In the genomic region with DNA sequence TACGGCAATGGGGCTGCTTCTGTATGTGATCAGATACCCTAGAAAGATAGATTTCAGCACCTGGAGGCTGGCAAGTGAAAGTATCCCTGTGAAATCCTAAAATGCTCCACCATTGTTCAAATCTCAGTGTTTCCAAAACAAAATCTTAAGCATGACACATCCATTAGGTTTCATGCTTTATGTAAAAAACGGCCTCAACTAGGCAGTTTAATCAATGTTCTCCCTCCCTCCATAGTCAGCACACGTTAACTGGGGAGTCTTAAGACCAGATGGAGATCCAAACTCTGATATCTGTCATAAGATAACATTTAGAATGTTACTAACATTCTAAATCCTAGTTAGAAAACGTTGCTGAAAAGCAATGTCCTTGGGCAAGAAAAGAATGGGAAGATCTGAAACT, we compare ENCODE assay signal across 9 mouse cellular contexts. TPM values are rescaled to one million over a fixed set of nuclear protein-coding genes. Genes with fewer than 3 reads are reported as not detected.
DNase-seq lines count a peak whose midpoint lies in the region; ATAC-seq and TF ChIP-seq lines count a peak whose summit lies in the region.
"Had no signal": no experiment of that assay in that cellular context is flagged by ENCODE, and none has a peak within 500 bp of the region (broad histone marks: within the 10 kb centered on the region; RNA-seq: fewer than 3 reads in every experiment).

No protein-coding gene starts in this region.

- peaks cover 38% of the 10 kb centered on the region for H3K4me1 ChIP-seq in heart, embryonic 13.5 days
- peaks cover 3 to 8% of the 10 kb centered on the region in 2 experiments for H3K4me1 ChIP-seq in ES-E14 (ENCODE audit: control insufficient read depth in 2 of 2, insufficient read depth in 2 of 2, low read length in 2 of 2, poor library complexity in 1 of 2)
- H3K4me1 ChIP-seq in forebrain, embryonic 16.5 days (replicated peaks; ENCODE audit: control insufficient read depth, insufficient read depth, low read length): peaks cover 27% of the 10 kb centered on the region

- no peak for ATAC-seq in heart, embryonic 13.5 days (ENCODE audit: extremely low read depth, insufficient number of reproducible peaks, low FRiP score, low TSS enrichment)
- ATAC-seq in forebrain, embryonic 16.5 days: no peak

- WGBS in heart, embryonic 13.5 days: 12% methylated on average over 4 of the region's 4 CpGs
- 10% methylated on average over 4 of the region's 4 CpGs for WGBS in forebrain, embryonic 16.5 days
- 16% methylated on average over 4 of the region's 4 CpGs for WGBS in macrophage (ENCODE audit: missing documents)

- H3K9ac ChIP-seq in heart, embryonic 13.5 days: peak overlapping the region; percentile 99
- H3K9ac ChIP-seq in ES-E14 (ENCODE audit: insufficient read depth, low read depth, low read length, poor library complexity, severe bottlenecking): no peak overlapping the region; the same call in 1 of the 2 replicates
- peak overlapping the region; percentile 99 for H3K9ac ChIP-seq in forebrain, embryonic 16.5 days (replicated peaks; ENCODE audit: low read depth, low read length)

- no peak for DNase-seq in heart, postnatal 4 days
- no peak for DNase-seq in ES-E14 (ENCODE audit: low read depth, low spot score)
- DNase-seq in cerebellum, postnatal 14 days: no peak
- no peak for DNase-seq in cerebellum, adult 18-20 months
- DNase-seq in thymus, postnatal 10 days (ENCODE audit: low spot score in 2 of 2): no peak
- DNase-seq: gastrocnemius, postnatal 10 days had no signal

- H3K4me3 ChIP-seq in heart, embryonic 13.5 days: peak overlapping the region; percentile 98
- H3K4me3 ChIP-seq in ES-E14 (ENCODE audit: insufficient read depth in 1 of 2, low read depth in 1 of 2, low read length in 2 of 2, poor library complexity in 1 of 2, severe bottlenecking in 1 of 2) (peak overlapping the region; percentile 72 to 83), macrophage (ENCODE audit: inconsistent target) (peak overlapping the region; percentile 43)
- H3K4me3 ChIP-seq in forebrain, embryonic 16.5 days (replicated peaks; ENCODE audit: low read length): peak overlapping the region; percentile 97

- no peaks in the 10 kb centered on the region for H3K9me3 ChIP-seq in heart, embryonic 13.5 days
- no peaks in the 10 kb centered on the region for H3K9me3 ChIP-seq in ES-E14 (ENCODE audit: control insufficient read depth, insufficient read depth, low read depth, low read length)
- no peaks in the 10 kb centered on the region for H3K9me3 ChIP-seq in forebrain, embryonic 16.5 days (ENCODE audit: control insufficient read depth, low read length)

- peak overlapping the region; percentile 88 for H3K4me2 ChIP-seq in heart, embryonic 13.5 days
- peak overlapping the region; percentile 92 for H3K4me2 ChIP-seq in forebrain, embryonic 16.5 days (ENCODE audit: low read length)

- H3K27me3 ChIP-seq in heart, embryonic 13.5 days (replicated peaks): no peaks in the 10 kb centered on the region
- no peaks in the 10 kb centered on the region for H3K27me3 ChIP-seq in forebrain, embryonic 16.5 days (replicated peaks; ENCODE audit: control insufficient read depth, insufficient read depth, low read length)

- H3K79me2 ChIP-seq in macrophage (ENCODE audit: inconsistent target): peaks cover 62% of the 10 kb centered on the region

- in situ Hi-C loops in ES-E14 (cut with MboI; ENCODE audit: low sequenced_read_pairs in 2 of 2, unreplicated experiment in 2 of 2): no loop called here

- H3K27ac ChIP-seq in heart, embryonic 13.5 days (replicated peaks): peak overlapping the region; percentile 99
- H3K27ac ChIP-seq in ES-E14 (ENCODE audit: insufficient read depth, low read depth, low read length, poor library complexity, severe bottlenecking): peak overlapping the region; percentile 97; the same call in 1 of the 2 replicates
- peak overlapping the region; percentile 99 for H3K27ac ChIP-seq in forebrain, embryonic 16.5 days (ENCODE audit: low read length)
- H3K27ac ChIP-seq in macrophage: peak overlapping the region; percentile 35

- H3K36me3 ChIP-seq in heart, embryonic 13.5 days: peaks cover 22% of the 10 kb centered on the region
- H3K36me3 ChIP-seq in ES-E14 (ENCODE audit: control insufficient read depth, insufficient read depth, low read length, poor library complexity, severe bottlenecking) (peaks cover 2% of the 10 kb centered on the region; the same call in 1 of the 2 replicates), macrophage (ENCODE audit: inconsistent target) (no peaks in the 10 kb centered on the region)
- H3K36me3 ChIP-seq in forebrain, embryonic 16.5 days (ENCODE audit: control insufficient read depth, insufficient read depth): no peaks in the 10 kb centered on the region

TF ChIP-seq in ES-E14, 5 proteins besides CTCF, POLR2A, EP300 and RAD21:
- TF ChIP-seq HCFC1 (IDR thresholded peaks at IDR 0.05; ENCODE audit: borderline replicate concordance, insufficient read depth, low read length): no peak
- TF ChIP-seq CHD2 (IDR thresholded peaks at IDR 0.05; ENCODE audit: low read depth, low read length): no peak
- no peak for TF ChIP-seq ZC3H11A (IDR thresholded peaks at IDR 0.05; ENCODE audit: borderline replicate concordance, low read depth, low read length)
- TF ChIP-seq MAFK (IDR thresholded peaks at IDR 0.05; ENCODE audit: insufficient read depth, low read depth, low read length): no peak
- TF ChIP-seq ZNF384 (IDR thresholded peaks at IDR 0.05; ENCODE audit: low read depth, low read length): no peak

RNA-seq across cellular contexts. Expression of a gene that starts 0.9 kb away (rescaled TPM):
- polyA plus RNA-seq in heart, embryonic 13.5 days (2015; fragmentation: Nextera tagmentation; extraction: Ambion mirVana): 11.3 and 12.2 TPM in 2 replicates
- total RNA-seq in heart, postnatal 4 days (2021): 10 to 100 TPM; 23.4 to 24.6 TPM
- 25.3 and 31.8 TPM in 2 replicates for total RNA-seq in ES-E14 (2012; rRNA removed)
- 36.6 and 41.5 TPM in 2 replicates for polyA plus RNA-seq in forebrain, embryonic 16.5 days (2015; fragmentation: Nextera tagmentation; extraction: Ambion mirVana)
- 10 to 100 TPM in 23 of 26 experiments, 1 to 10 TPM in 3; 5.0 to 84.9 (median 55.1) TPM for total RNA-seq in macrophage (2018; cell fraction: chromatin; rRNA removed)
- total RNA-seq in macrophage (2018; cell fraction: cytosol; rRNA removed): 10 to 100 TPM in 18 of 26 experiments, 1 to 10 TPM in 8; 2.3 to 16.3 (median 12.0) TPM
- 10 to 100 TPM in 21 of 26 experiments, 1 to 10 TPM in 5; 7.3 to 49.5 (median 28.8) TPM for total RNA-seq in macrophage (2018; cell fraction: nucleus; rRNA removed)
- polyA plus RNA-seq in macrophage (2018): 5.9 to 8.3 TPM (median 7.2 TPM) in 3 replicates

RNA-seq across cellular contexts. Expression of a gene that starts 11.7 kb away (rescaled TPM):
- polyA plus RNA-seq in heart, embryonic 13.5 days (2015; fragmentation: Nextera tagmentation; extraction: Ambion mirVana): not detected in 2 replicates
- not detected for total RNA-seq in heart, postnatal 4 days (2021)
- total RNA-seq in ES-E14 (2012; rRNA removed): 0.89 TPM in 1 of 2 replicates, not detected in the other
- not detected in 2 replicates for polyA plus RNA-seq in forebrain, embryonic 16.5 days (2015; fragmentation: Nextera tagmentation; extraction: Ambion mirVana)
- total RNA-seq in macrophage (2018; cell fraction: chromatin; rRNA removed): not detected
- not detected for total RNA-seq in macrophage (2018; cell fraction: cytosol; rRNA removed)
- not detected for total RNA-seq in macrophage (2018; cell fraction: nucleus; rRNA removed)
- polyA plus RNA-seq in macrophage (2018): not detected in 3 replicates
- total RNA-seq: gastrocnemius, postnatal 10 days had no signal

Comparison
In these comparisons a context has a peak if more than half of its experiments do, and no peak if none do; other contexts are left out.
1. H3K27ac ChIP-seq: peak in every context shown above with its lines; median percentile 99 in heart, embryonic 13.5 days; 99 in forebrain, embryonic 16.5 days; 97 in ES-E14; 35 in macrophage.
2. H3K4me3 ChIP-seq: peak in every context shown above with its lines; median percentile 98 in heart, embryonic 13.5 days; 97 in forebrain, embryonic 16.5 days; 78 in ES-E14; 43 in macrophage.